Mouse (Mus musculus): Measurements from ENCODE around the gene Chchd3.

DNA sequence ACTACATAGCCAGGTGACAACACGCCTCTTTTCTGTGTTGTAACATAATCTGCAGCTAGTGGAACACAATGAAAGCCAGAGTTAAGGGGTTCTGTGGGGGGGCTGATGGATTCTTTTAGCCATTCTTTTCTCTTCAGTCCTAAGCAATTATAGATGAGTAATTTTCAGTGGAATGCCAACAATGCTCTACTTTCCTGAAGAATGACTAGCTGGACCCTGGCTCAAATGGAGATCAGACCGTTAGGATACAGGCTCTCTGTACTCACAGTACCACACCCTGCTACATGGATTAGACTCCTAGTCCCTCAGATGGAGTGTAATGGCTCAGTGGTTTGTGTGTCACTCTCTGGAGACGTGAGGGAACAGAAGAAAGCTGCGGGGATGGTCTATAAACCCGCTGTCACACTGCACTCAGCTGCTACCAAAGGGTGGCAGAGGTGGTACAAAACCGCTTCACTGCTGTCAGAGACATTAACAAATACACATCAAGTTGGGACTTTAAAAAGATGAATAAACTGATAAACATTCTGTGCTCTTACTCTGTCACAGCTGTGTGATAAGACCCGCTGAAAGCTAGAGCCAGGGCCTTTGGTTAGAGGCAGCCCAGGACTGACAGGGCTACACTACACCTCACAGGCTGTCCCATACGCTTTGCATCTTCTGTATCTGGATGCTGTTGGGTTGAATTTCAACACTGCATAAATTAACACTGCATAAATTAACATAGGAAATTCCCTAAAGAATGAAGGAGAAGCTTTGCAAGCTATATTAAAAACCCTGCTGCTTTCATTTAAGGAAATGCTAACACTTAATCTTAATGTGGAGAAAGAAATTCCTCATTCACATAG is 264.2 kb downstream of the Chchd3 start:
- TF ChIP-seq POLR2A (IDR thresholded peaks at IDR 0.05; ENCODE audit: insufficient read length, low read depth): no peak
- TF ChIP-seq MYOG (IDR thresholded peaks at IDR 0.05; ENCODE audit: control insufficient read depth in 1 of 3, insufficient read depth in 1 of 3, insufficient read length in 2 of 3, low read depth in 2 of 3): peak in 1 of 3 experiments; percentile 8
- no peak for TF ChIP-seq CEBPB (IDR thresholded peaks at IDR 0.05; ENCODE audit: insufficient read depth, poor library complexity, severe bottlenecking)
- TF ChIP-seq TCF3 (IDR thresholded peaks at IDR 0.05; ENCODE audit: insufficient read length, low read depth): no peak
- peak in 1 of 3 experiments; percentile 35 for TF ChIP-seq MYOD1 (IDR thresholded peaks at IDR 0.05; ENCODE audit: control insufficient read depth in 1 of 3, insufficient read length in 2 of 3, low read depth in 2 of 3)
- TF ChIP-seq TCF12 (IDR thresholded peaks at IDR 0.05; ENCODE audit: insufficient read depth, poor library complexity, severe bottlenecking): no peak
